Mouse (Mus musculus): ENCODE results near the gene Vwa7.

DNA sequence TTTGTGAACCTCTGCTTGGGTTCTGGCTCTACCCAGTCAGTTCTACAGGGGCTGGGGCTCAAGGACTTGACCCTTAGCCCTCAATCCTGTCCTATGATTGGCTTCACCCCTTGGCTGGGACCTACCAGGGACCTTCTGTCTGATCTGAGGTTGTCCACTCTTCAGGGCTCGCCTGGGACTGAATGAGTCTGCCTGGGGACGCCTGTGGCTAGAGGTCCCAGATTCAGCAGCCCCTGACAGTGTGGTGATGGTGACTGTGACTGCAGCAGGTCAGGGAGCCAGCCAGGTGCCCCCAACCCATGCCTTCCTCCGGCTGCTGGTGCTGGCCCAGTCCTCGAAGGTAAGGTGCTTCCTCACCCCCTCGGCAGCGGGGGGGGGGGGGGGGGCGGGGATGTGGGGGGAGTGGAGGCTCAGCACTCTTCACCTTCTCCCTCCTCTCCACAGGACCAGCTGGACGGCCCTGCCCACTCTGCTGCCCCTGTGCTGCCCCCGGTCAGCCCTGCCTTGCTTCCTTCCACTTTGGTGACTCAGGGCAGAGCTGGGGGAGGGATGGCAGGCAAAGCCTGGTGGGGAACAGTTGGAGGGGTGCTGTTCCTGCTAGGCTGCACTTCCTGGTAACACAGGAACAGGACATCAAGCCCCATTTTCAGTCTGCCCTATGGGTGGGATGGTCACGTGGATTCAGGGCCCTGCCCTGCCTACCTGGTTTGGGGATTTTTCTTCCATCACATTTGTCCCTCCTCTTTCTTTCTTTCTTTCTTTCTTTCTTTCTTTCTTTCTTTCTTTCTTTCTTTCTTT lies 8.5 kb downstream of the Vwa7 start:
- TF ChIP-seq CTCF (IDR thresholded peaks at IDR 0.05; ENCODE audit: low read depth), result no peak
- no peak for TF ChIP-seq EP300 (optimal IDR thresholded peaks at IDR 0.05)
